Mouse (Mus musculus) adrenal gland, adult 18-20 months (tissue): ENCODE measurements around the gene Palld. TPM values are rescaled to one million over a fixed set of nuclear protein-coding genes. Genes with fewer than 3 reads are reported as not detected.

ENCODE experiments used
- DNase-seq, 2 experiments: peaks; one replicate each; pipeline ENCODE4 v3.0.0; 2021 to 2022; ENCODE audit warnings: low spot score in 2 of 2
- total RNA-seq, 2 experiments: library from RNA; stranded (reverse); gene quantifications; 1 replicate in 1 of 2; 2 replicates in 1 of 2; pipeline ENCODE4 v1.2.3; 2021

Palld gene
- total RNA-seq, 2 experiments from 2014 or later, result 31.9 to 45.7 TPM

GRCm38 (mm10) chr8:61868481-61868880 lies 34.0 kb downstream of the Palld start:
- no peak for DNase-seq

GRCm38 (mm10) chr8:61866920-61867319 lies 35.6 kb downstream of the Palld start:
- no peak for DNase-seq

GRCm38 (mm10) chr8:61865365-61865764 lies 37.1 kb downstream of the Palld start:
- no peak for DNase-seq

- DNase-seq, result no peak
These were observed 51.2 kb downstream of the Palld start for GRCm38 (mm10) chr8:61851270-61851669.

- DNase-seq, result no peak
These were observed 53.8 kb downstream of the Palld start for GRCm38 (mm10) chr8:61848581-61849162.

GRCm38 (mm10) chr8:61847494-61847893 lies 55.0 kb downstream of the Palld start:
- DNase-seq, result no peak

GRCm38 (mm10) chr8:61844992-61845391 lies 57.5 kb downstream of the Palld start:
- no peak for DNase-seq

- no peak for DNase-seq
These were observed 57.9 kb downstream of the Palld start for GRCm38 (mm10) chr8:61844575-61844974.

- DNase-seq, result no peak
These were observed 58.7 kb downstream of the Palld start for GRCm38 (mm10) chr8:61843776-61844175.

- no peak for DNase-seq
These were observed 69.3 kb downstream of the Palld start for GRCm38 (mm10) chr8:61833211-61833610.

GRCm38 (mm10) chr8:61831944-61832343 lies 70.5 kb downstream of the Palld start:
- no peak for DNase-seq

GRCm38 (mm10) chr8:61830821-61831220 lies 71.7 kb downstream of the Palld start:
- no peak for DNase-seq

GRCm38 (mm10) chr8:61824563-61824962 lies 77.9 kb downstream of the Palld start:
- no peak for DNase-seq

GRCm38 (mm10) chr8:61823157-61823556 lies 79.3 kb downstream of the Palld start:
- DNase-seq, result no peak

- DNase-seq, result no peak
These were observed 98.7 kb downstream of the Palld start for GRCm38 (mm10) chr8:61803764-61804163.

GRCm38 (mm10) chr8:61802840-61803239 lies 99.7 kb downstream of the Palld start:
- no peak for DNase-seq

- DNase-seq, result no peak
These were observed 105.0 kb downstream of the Palld start for GRCm38 (mm10) chr8:61797391-61797947.

GRCm38 (mm10) chr8:61796537-61797050 lies 105.9 kb downstream of the Palld start:
- DNase-seq, result no peak

GRCm38 (mm10) chr8:61789946-61790345 lies 112.5 kb downstream of the Palld start:
- no peak for DNase-seq

GRCm38 (mm10) chr8:61789289-61789688 lies 113.2 kb downstream of the Palld start:
- no peak for DNase-seq

- no peak for DNase-seq
These were observed 119.5 kb downstream of the Palld start for GRCm38 (mm10) chr8:61782931-61783491.

GRCm38 (mm10) chr8:61780652-61781257 lies 121.7 kb downstream of the Palld start:
- no peak for DNase-seq
